Mouse (Mus musculus): ENCODE data around the gene Rab19. TPM values are rescaled to one million over a fixed set of nuclear protein-coding genes. Genes with fewer than 3 reads are reported as not detected.

Rab19 gene
- polyA plus RNA-seq, 1 experiment: not detected

DNA sequence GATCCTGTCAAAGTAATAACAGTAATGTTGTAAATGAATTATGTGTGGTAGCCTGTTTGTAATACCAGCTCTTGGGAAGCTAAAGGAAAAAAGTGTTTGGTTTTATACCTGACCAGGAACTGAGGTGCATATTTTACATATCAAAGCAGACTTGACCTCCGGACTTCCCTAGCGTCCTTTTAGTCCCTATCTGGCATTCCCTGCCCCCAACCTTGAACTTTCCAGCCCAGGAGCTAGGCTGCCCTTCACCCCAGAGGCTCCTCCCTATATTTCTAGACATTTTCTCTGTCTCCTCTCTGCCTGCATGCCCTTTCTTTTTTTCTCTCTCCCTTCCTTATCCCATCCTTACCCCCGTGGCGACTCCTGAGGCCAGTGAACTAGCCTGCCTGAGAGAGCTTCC lies 39.9 kb downstream of the Rab19 start:
- peaks cover 11% of the 10 kb centered on the region for H3K27me3 ChIP-seq (ENCODE audit: control insufficient read depth)
- no peak for TF ChIP-seq GATA1 (IDR thresholded peaks at IDR 0.05; ENCODE audit: low read length)
- no peak for TF ChIP-seq TAL1 (IDR thresholded peaks at IDR 0.05; ENCODE audit: low read length)
- H3K9me3 ChIP-seq (ENCODE audit: control insufficient read depth, low read length): peaks cover 3% of the 10 kb centered on the region
- H3K4me3 ChIP-seq (replicated peaks): peak overlapping the region; percentile 82
- H3K36me3 ChIP-seq (ENCODE audit: control insufficient read depth): peaks cover 35% of the 10 kb centered on the region
- peaks cover 83% of the 10 kb centered on the region for H3K4me1 ChIP-seq (ENCODE audit: control insufficient read depth)

DNA sequence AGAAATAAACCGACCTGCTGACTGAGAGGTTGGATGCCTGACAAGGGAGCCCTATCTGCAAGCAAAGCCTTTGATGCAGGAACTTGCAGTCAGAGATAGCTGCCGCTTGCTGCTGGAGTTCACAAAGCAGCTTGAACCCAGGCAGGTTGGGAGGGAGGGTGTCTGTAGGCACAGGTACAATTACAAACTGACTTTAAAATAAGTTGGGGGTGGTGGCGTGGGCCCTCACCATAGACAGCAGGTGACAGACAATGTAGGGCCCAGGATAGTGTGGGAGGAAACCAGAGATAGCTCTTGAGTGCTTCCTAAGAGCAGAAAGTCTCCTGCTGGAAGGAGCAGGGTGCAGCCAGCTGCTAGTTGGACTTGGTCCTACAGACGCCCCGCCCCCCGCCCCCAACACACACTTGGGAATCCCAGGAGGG lies 42.2 kb downstream of the Rab19 start:
- TF ChIP-seq GATA1 (IDR thresholded peaks at IDR 0.05; ENCODE audit: low read length): peak; percentile 24; the same call in 1 of the 2 replicates
- TF ChIP-seq TAL1 (IDR thresholded peaks at IDR 0.05; ENCODE audit: low read length): peak; percentile 42; the same call in 2 of the 3 replicates
- peaks cover 14% of the 10 kb centered on the region for H3K36me3 ChIP-seq (ENCODE audit: control insufficient read depth)
- peak overlapping the region; percentile 51 for H3K4me3 ChIP-seq (replicated peaks)
- peaks cover 81% of the 10 kb centered on the region for H3K4me1 ChIP-seq (ENCODE audit: control insufficient read depth)
- H3K9me3 ChIP-seq (ENCODE audit: control insufficient read depth, low read length): peaks cover 3% of the 10 kb centered on the region
- H3K27me3 ChIP-seq (ENCODE audit: control insufficient read depth): peaks cover 11% of the 10 kb centered on the region

DNA sequence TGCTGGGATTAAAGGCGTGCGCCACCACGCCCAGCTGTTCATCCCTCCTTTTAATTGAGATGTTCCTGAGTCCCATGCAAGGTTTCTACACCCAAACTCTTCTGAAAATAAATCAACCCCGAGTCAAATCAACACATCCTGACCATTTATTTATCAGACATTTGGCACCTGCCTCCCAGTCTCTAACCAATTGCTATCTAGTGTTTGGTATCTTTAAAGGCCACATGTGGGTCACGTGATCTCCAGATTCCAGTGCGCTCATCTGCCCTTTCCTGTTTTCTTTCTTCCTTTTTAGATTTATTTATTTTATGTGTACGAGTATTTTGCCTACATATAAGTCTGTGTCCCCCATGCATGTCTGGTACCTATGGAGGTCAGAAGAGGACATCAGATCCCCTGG lies 42.7 kb downstream of the Rab19 start:
- TF ChIP-seq GATA1 (IDR thresholded peaks at IDR 0.05; ENCODE audit: low read length) (peak; percentile 47; the same call in 1 of the 2 replicates), TAL1 (IDR thresholded peaks at IDR 0.05; ENCODE audit: low read length) (peak; percentile 73)
- Histone ChIP-seq H3K4me1 (ENCODE audit: control insufficient read depth) (peaks cover 82% of the 10 kb centered on the region), H3K36me3 (ENCODE audit: control insufficient read depth) (peaks cover 9% of the 10 kb centered on the region), H3K27me3 (ENCODE audit: control insufficient read depth) (peaks cover 7% of the 10 kb centered on the region), H3K4me3 (replicated peaks) (peak overlapping the region; percentile 51), H3K9me3 (ENCODE audit: control insufficient read depth, low read length) (peaks cover 3% of the 10 kb centered on the region)

DNA sequence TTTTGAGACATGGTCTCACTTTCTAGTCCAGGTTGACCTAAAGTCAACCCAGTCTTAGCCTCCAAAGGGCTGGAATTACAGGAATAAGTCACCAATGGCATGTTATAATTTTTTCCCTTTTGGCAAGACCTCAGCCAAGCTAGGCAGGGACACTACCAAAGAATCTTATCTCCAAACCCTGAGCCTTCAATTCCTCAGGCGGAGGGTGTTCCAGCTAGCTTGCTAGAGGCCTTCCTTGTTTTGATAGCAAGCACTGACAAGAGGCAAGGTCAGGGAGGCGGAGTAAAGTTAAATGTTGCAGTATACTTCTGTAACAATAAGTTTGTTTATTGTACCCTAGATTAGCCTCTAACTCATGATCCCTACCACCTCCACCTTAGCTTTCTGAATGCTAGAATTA lies 44.2 kb downstream of the Rab19 start:
- H3K27me3 ChIP-seq (ENCODE audit: control insufficient read depth): no peaks in the 10 kb centered on the region
- H3K4me3 ChIP-seq (replicated peaks): peak overlapping the region; percentile 13
- H3K36me3 ChIP-seq (ENCODE audit: control insufficient read depth): peaks cover 4% of the 10 kb centered on the region
- peaks cover 96% of the 10 kb centered on the region for H3K4me1 ChIP-seq (ENCODE audit: control insufficient read depth)
- H3K9me3 ChIP-seq (ENCODE audit: control insufficient read depth, low read length): peaks cover 3% of the 10 kb centered on the region
- TF ChIP-seq GATA1 (IDR thresholded peaks at IDR 0.05; ENCODE audit: low read length): no peak
- TF ChIP-seq TAL1 (IDR thresholded peaks at IDR 0.05; ENCODE audit: low read length): no peak

DNA sequence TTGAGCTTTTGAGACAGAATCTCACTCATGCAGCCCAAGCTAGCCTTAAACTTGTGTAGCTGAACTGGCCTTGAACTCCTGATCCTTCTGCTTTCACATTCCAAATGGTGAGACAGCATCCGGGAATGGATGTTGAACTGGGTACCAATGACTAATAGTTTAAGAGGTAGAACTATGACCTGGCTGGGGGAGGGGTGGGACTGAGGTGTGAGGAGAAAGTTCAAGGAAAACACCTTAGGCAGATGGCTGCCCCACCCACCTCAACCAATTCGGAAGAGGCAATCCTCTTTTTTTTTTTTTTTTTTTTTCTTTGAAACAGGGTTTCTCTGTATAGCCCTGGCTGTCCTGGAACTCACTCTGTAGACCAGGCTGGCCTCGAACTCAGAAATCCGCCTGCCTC lies 45.8 kb downstream of the Rab19 start:
- Histone ChIP-seq H3K27me3 (ENCODE audit: control insufficient read depth) (no peaks in the 10 kb centered on the region), H3K36me3 (ENCODE audit: control insufficient read depth) (peaks cover 4% of the 10 kb centered on the region), H3K4me1 (ENCODE audit: control insufficient read depth) (peaks cover 94% of the 10 kb centered on the region), H3K9me3 (ENCODE audit: control insufficient read depth, low read length) (peaks cover 3% of the 10 kb centered on the region), H3K4me3 (replicated peaks) (no peak overlapping the region)
- TF ChIP-seq TAL1 (IDR thresholded peaks at IDR 0.05; ENCODE audit: low read length) (no peak), GATA1 (IDR thresholded peaks at IDR 0.05; ENCODE audit: low read length) (no peak)

DNA sequence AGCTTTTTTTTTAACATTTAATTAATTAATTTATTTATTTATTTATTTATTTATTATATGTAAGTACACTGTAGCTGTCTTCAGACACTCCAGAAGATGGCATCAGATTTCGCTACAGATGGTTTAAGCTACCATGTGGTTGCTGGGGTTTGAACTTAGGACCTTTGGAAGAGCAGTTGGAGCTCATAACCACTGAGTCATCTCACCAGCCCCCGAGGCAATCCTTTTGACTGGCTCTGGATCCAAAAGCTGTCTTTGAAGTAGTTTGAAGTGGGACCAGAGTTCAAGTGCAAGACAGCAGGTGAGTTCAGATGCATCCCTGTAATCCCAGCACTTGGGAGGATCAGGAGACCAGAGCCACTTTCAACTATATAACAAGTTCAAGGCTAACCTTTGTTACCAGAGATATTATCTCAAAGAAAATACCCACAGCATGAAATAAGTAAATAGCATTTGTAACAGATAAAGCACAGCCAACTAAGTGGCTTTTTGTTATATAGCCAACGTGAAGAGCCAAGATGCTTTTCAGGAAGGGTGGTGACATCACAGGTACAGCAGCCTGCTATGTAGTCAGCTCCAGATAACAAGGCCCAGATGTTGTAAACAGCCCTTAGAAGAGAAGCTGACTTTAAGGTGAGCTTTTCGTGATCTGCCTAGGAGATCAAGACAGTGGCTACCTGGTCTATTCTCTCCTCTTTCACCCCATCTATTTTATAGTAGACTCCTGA lies 46.5 kb downstream of the Rab19 start:
- peaks cover 94% of the 10 kb centered on the region for H3K4me1 ChIP-seq (ENCODE audit: control insufficient read depth)
- TF ChIP-seq GATA1 (IDR thresholded peaks at IDR 0.05; ENCODE audit: low read length) (no peak; the same call in 1 of the 2 replicates), TAL1 (IDR thresholded peaks at IDR 0.05; ENCODE audit: low read length) (no peak)
- H3K4me3 ChIP-seq (replicated peaks): peak overlapping the region; percentile 23
- peaks cover 4% of the 10 kb centered on the region for H3K36me3 ChIP-seq (ENCODE audit: control insufficient read depth)
- H3K27me3 ChIP-seq (ENCODE audit: control insufficient read depth): no peaks in the 10 kb centered on the region
- peaks cover 3% of the 10 kb centered on the region for H3K9me3 ChIP-seq (ENCODE audit: control insufficient read depth, low read length)

DNA sequence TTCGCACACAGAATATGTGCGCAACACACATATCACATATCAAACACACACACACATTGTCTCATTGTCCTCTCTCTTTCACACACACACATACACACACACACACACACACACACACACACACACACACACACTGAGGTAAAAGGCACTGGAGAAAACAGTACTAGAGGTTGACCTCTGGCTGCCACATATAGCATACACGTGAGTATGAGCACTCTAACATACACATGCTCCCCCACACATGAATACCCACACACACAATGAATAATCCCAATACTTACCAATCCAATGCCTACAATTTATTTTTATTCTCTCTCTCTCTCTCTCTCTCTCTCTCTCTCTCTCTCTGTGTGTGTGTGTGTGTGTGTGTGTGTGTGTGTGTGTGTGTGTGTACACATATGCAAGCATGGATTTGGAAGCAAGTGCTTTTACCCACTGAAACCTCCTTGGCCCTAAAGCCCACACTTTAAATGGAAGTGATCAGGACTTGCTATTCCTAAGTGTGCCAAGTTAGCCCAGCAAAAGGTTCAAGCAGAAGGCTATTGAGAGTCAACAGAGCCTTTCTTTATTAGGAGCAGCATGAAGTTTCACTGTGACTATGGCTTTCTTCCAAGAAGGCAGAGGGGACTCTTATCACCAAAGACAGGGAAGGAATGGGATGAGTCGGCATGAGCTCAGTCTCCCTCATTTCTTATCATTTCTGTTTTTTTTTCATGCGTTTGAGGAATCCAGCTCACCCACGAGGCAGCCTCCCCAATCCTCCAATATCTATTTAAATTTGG lies 48.2 kb downstream of the Rab19 start:
- Histone ChIP-seq H3K36me3 (ENCODE audit: control insufficient read depth) (peaks cover under 1% of the 10 kb centered on the region; the same call in 1 of the 2 replicates), H3K9me3 (ENCODE audit: control insufficient read depth, low read length) (no peaks in the 10 kb centered on the region), H3K27me3 (ENCODE audit: control insufficient read depth) (no peaks in the 10 kb centered on the region), H3K4me3 (replicated peaks) (peak overlapping the region; percentile 42), H3K4me1 (ENCODE audit: control insufficient read depth) (peaks cover 93% of the 10 kb centered on the region)
- TF ChIP-seq TAL1 (IDR thresholded peaks at IDR 0.05; ENCODE audit: low read length): peak; percentile 69
- TF ChIP-seq GATA1 (IDR thresholded peaks at IDR 0.05; ENCODE audit: low read length): peak; percentile 83

DNA sequence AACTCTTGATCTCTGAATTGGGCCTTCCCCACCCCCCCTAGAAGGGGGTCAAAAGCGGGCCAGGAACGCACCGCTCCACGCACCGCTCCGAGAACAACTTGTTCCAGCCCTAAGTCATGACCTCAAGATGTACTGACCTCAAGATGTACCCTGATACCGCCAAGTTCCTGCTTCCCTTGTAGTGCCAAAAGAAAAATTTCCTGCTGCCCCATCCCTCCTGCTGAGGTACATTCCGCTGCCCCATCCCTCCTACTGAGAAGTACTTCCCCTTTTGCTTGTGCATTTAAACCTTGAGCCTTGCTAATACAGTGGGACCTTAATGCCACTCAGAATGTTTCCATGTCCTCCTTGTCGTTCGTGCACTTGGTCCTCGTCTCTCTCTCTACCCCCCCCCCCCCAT lies 49.7 kb downstream of the Rab19 start:
- Histone ChIP-seq H3K9me3 (ENCODE audit: control insufficient read depth, low read length) (no peaks in the 10 kb centered on the region), H3K36me3 (ENCODE audit: control insufficient read depth) (peaks cover 2% of the 10 kb centered on the region; the same call in 1 of the 2 replicates), H3K27me3 (ENCODE audit: control insufficient read depth) (no peaks in the 10 kb centered on the region), H3K4me1 (ENCODE audit: control insufficient read depth) (peaks cover 93% of the 10 kb centered on the region), H3K4me3 (replicated peaks) (no peak overlapping the region)
- TF ChIP-seq GATA1 (IDR thresholded peaks at IDR 0.05; ENCODE audit: low read length) (no peak), TAL1 (IDR thresholded peaks at IDR 0.05; ENCODE audit: low read length) (no peak)

DNA sequence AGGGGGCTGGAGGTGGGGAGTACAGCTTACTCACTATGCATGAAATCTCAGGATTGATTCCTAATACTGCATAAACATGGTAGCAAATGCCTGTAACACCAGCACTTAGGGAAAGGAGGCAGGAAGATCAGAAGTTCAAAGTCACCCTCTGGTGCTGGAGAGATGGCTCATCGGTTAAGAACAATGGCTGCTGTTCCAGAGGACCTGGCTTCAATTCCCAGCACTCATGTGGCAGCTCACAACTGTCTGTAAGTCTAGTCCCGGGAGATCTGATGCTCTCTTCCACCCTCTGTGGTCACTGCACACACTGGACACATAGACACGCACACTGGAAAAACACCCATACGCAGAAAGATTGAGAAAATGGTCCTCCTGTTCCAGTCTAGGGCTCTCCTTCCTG lies 52.2 kb downstream of the Rab19 start:
- Histone ChIP-seq H3K9me3 (ENCODE audit: control insufficient read depth, low read length) (no peaks in the 10 kb centered on the region), H3K4me1 (ENCODE audit: control insufficient read depth) (peaks cover 85% of the 10 kb centered on the region), H3K36me3 (ENCODE audit: control insufficient read depth) (peaks cover 2% of the 10 kb centered on the region; the same call in 1 of the 2 replicates), H3K4me3 (replicated peaks) (no peak overlapping the region), H3K27me3 (ENCODE audit: control insufficient read depth) (no peaks in the 10 kb centered on the region)
- TF ChIP-seq TAL1 (IDR thresholded peaks at IDR 0.05; ENCODE audit: low read length) (no peak), GATA1 (IDR thresholded peaks at IDR 0.05; ENCODE audit: low read length) (no peak)

Measured in erythroblast, embryonic 14.5 days (primary cell).